Mouse (Mus musculus): ENCODE results near the gene Ccdc190.

- TF ChIP-seq CTCF (IDR thresholded peaks at IDR 0.05; ENCODE audit: insufficient read depth, low read depth, low read length), result no peak
- no peak for TF ChIP-seq POLR2A (IDR thresholded peaks at IDR 0.05; ENCODE audit: insufficient read depth, low read depth, low read length)
Observed at GRCm38 (mm10) chr1:169951561-169951960, 23.1 kb downstream of the Ccdc190 start.

All from olfactory bulb, adult 2 months (tissue).